Mouse (Mus musculus): ENCODE measurements at regions not wholly inside any gene's neighbourhood (a gene's known extent, or its start where the extent isn't known, plus 50 kb on each side); places are given as distances from the start of the nearest gene placed in this dataset.

GRCm38 (mm10) chr14:110685247-110685646, 69.7 kb downstream of the Slitrk6 start:
- DNase-seq: no peak
- intact Hi-C loops (cut with DNase I): no loop called here

GRCm38 (mm10) chr14:110679741-110680140, 75.2 kb downstream of the Slitrk6 start:
- no peak for DNase-seq
- intact Hi-C loops (cut with DNase I): no loop called here

- no peak for DNase-seq
- intact Hi-C loops (cut with DNase I): no loop called here
Observed at GRCm38 (mm10) chr14:110665712-110666111, 89.2 kb downstream of the Slitrk6 start.

DNA sequence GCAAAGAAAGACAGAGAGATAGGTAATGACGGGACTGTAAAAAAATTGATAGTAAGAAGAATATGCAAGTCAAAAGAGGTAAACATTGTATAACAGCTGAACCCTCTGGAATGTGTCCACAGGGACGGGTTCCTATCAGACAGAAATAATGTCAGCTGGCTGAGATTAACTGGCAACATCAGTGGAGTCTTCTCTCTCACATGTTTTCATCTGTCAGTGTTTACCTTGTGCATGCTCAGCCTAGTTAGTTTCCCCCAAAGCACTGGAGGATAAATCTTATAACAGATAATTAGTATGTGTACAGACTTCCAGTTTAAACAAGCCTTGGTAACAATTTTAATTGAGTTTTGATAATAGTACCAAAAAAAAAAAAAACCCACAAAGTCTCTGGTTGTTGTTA, 91.7 kb downstream of the Slitrk6 start:
- intact Hi-C loops (cut with DNase I): no loop called here

GRCm38 (mm10) chr14:110634147-110634546, 120.8 kb downstream of the Slitrk6 start:
- intact Hi-C loops (cut with DNase I): no loop called here
- no peak for DNase-seq

More for the DNA sequence above, 91.7 kb downstream of the Slitrk6 start:
- no peak for DNase-seq

GRCm38 (mm10) chr14:110623716-110624115, 131.2 kb downstream of the Slitrk6 start:
- intact Hi-C loops (cut with DNase I): no loop called here
- DNase-seq: peak; percentile 10 to 24

DNA sequence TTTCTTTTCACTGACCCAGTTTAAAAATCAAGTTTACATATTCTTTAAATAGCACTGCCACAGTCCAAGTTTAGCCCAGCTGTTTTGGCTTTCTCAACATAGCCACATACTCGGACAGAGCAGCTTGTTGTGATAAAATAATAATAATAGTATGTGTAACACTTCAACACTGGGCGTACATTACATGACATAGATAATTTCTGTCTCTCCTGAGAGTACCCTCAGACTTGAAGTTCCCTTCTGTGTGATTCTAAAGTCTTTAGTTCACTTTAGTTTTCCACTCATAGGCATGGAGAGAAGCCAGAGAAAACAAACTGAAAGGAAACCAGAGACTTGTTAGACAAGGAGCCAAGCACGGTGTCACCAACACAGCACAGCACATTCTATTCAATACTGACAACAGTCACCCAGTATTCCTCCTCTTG, 136.4 kb downstream of the Slitrk6 start:
- DNase-seq: peak; percentile 53
- intact Hi-C loops (cut with DNase I): no loop called here

GRCm38 (mm10) chr14:110616447-110616846, 138.5 kb downstream of the Slitrk6 start:
- intact Hi-C loops (cut with DNase I): no loop called here
- no peak for DNase-seq

DNA sequence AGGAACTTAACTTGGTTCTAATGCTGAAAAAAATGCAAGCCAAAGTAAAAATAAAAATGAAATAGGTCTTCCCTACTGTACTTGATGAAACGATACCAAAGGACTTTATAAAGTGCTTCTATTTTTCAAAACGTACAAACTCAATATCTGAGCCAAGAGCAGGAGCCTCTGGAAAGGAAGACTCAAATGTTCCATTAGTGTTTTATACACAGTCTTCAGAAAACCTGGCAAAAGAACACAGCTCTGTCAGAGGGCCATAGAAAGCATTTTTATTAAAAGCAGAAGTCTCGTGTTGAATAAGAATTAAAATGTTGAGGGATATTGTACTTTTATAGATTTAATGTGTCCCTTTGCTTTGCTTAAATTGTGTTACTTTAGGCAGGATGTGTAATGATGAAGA, 174.6 kb downstream of the Slitrk6 start:
- intact Hi-C loops (cut with DNase I): no loop called here
- no peak for DNase-seq

DNA sequence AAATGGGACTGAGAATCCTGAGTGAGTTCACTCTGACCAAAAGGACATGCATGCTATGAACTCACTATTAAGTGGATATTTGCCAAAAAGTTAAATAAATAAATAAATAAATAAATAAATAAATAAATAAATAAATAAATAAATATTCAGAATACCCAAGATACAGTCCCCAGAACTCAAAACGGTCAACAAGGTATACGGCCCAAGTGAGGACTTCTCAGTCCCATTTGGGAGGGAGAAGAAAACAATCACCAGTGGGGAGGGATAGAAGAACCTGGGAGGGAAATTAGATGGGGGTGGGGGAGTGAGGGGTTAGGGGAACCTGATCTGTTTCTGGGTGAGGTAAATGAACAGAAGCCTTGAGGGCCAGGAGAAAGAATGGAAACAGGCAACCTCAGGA, 184.2 kb downstream of the Slitrk6 start:
- no peak for DNase-seq
- intact Hi-C loops (cut with DNase I): no loop called here

DNA sequence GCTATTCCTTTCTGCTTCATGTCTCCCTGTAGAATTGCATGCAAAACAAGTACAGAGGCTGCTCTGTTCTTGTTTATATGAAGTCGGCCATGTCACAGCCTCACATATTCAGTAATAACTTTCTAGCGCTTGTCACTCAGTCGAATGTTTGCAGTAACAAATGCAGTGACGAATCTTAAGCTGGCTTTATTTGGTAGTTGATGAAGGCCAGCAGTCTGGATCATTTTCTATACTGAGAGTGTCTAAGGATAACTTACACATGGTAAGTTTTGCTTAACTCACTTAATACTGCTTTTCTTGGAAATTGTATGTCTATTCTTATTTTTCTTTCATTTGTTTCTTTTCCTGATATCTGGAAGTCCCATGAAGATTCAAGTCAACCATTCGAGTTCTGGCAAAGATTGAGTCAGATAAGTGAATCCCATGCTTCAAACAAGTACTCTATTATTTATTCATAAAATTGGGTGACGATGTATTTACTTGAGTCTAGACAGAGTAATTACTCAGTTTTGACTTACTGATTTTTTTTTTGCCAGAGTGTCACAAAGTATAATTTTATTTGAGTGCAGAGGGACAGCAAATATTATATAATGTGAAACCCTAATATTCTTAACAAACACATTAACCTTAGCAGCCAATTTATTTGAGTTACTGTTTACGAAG, 189.0 kb downstream of the Slitrk6 start:
- intact Hi-C loops (cut with DNase I): no loop called here

GRCm38 (mm10) chr14:110564621-110565020, 190.3 kb downstream of the Slitrk6 start:
- no peak for DNase-seq
- intact Hi-C loops (cut with DNase I): no loop called here

More for the DNA sequence above, 189.0 kb downstream of the Slitrk6 start:
- no peak for DNase-seq

DNA sequence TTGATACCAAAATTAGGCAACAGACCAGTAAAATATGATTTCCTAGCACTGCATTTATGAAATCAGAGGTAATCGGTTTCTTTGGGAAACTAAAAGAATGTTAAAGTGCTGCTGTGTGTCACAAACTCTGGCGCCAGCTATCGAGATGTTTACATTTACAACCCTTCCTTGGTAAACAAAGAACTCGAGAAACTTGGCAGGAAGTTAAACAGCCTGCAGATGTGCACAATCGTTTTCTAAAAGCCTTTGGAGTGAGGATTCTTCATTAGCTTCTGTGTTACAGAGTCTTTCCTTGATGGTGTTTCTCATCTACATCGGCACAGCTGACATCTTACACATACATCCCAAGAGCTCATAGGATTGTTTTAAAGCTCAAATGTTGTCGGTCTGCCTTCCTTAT, 209.7 kb downstream of the Slitrk6 start:
- intact Hi-C loops (cut with DNase I): no loop called here
- DNase-seq: no peak

DNA sequence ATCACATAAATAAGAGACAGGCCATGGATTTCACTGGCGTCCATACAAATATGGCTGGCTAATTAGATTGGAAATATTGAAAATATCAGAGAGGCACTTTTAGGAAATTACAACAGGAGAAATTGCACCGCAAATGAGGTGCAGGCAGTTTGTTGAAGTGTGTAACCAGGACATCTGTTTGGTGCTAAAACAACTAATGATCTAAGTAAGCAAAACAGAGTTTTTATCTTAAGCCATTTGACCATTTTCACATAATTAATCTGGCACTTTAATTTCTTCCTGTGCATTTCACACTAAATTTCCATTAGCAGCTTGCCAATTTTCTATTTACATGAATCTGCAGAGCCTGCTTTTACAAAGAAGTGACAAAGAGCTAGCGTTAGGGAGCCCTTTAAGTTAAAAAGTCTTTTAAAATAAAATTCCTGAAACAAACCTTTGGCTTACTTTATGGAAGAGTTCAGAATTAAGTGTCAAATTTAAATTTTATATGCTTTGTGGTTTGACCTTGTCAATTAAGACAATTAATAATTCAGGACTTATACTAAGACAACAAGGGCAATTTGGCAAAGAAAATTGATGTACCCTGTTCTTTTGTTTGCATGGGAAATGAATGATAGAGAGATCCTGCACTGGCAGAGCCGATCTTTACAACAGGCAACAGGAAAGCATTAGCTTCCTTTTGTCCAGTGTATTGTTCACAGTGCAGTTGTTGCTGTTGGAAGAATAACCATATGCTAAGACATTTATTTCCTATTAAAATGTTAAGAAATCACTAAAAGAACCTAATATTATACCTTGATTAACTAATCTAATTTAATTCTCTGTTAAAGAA, 211.4 kb downstream of the Slitrk6 start:
- DNase-seq: no peak
- intact Hi-C loops (cut with DNase I): no loop called here

DNA sequence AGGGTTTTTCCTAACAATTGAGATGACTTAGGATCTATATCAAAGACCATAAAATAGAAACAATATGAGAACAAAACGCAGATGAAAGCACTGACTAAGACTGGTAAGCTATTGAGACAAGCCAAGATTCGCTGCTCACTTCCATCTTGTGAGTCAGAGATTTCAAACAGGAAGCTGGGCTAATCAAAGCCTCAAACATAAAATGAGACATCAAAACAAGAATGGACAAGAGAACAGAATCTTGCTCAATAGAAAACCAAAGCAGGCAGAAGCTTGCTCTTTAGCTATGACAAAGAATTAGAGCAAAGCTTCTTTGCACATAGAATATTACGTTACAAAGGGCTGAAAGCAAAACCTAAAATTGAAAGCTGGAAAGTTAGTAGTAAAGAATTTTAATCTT, 227.6 kb downstream of the Slitrk6 start:
- intact Hi-C loops (cut with DNase I): no loop called here
- DNase-seq: no peak

DNA sequence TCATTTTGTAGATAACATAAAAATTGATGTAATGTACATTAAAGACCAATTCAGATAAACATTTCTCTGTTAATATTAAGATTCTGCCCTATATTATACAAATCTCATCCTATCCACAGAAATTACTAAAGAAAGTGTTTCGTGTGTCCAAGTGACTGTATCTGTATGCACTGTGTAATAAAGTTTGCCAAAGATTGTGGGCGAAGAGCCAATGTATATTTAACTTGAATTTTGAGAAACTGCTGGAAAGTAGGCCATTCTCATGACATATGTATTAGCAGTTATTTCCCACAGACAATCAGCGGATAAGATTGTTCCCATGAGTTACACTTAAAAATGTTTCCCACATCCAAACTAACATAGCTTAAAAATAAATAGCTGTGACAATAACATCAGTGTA, 269.9 kb downstream of the Slitrk6 start:
- intact Hi-C loops (cut with DNase I): no loop called here
- DNase-seq: peak in 1 of 2 experiments; percentile 4

DNA sequence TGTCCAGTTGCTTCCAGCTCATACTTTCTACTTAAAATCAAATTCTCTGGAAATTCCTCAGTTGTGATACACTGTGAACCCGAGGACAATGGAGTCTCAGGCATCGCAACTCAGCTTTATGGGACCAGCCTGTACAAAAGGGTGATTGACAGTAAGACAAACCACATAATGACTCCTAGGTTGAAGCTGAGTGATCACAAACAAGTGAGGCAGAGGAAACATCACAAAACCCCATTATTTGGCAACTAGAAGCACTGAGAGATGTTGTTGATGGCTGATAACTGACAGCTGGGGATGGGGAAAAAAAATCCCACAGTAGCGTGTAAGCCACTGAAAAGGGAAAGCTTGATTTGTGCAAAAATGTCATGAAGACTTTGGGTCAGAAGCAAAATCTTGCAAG, 282.2 kb downstream of the Slitrk6 start:
- intact Hi-C loops (cut with DNase I): no loop called here
- no peak for DNase-seq

DNA sequence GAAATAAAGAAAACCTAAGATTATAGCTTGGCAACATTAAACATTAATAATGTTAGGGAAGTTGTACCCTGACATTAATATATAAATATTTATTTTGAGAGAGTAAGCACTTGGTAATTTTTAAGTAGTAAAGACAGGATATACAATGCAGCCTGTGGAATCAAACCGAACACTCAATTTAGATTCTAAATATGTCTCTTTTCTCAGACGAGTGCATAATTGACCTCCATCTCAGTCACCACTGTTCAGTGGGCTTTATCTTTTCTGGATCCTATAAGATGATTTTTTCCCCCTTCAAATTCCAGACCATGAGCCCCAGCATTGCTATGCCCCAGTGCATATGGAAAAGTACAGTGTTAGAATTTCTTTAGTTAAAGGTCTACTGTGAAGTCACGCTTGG, 282.8 kb downstream of the Slitrk6 start:
- intact Hi-C loops (cut with DNase I): no loop called here
- DNase-seq: no peak

- intact Hi-C loops (cut with DNase I): no loop called here
- DNase-seq: no peak
Observed at GRCm38 (mm10) chr14:110470714-110471113, 284.2 kb downstream of the Slitrk6 start.

GRCm38 (mm10) chr14:110468457-110469311, 286.3 kb downstream of the Slitrk6 start:
- intact Hi-C loops (cut with DNase I): no loop called here
- DNase-seq: no peak
